Mouse (Mus musculus) cerebellum, adult 11 months (tissue): ENCODE measurements at regions not wholly inside any gene's neighbourhood (a gene's known extent, or its start where the extent isn't known, plus 50 kb on each side); places are given as distances from the start of the nearest gene placed in this dataset.

Experiments
- DNase-seq: peaks from one replicate; pipeline ENCODE4 v3.0.0; 2022

GRCm38 (mm10) chr6:24262578-24262977 is 94.7 kb upstream of the Slc13a1 start:
- DNase-seq, result no peak

- peak; percentile 56 for DNase-seq
Measured at GRCm38 (mm10) chr6:24245591-24245990, 77.7 kb upstream of the Slc13a1 start.

GRCm38 (mm10) chr6:24238541-24238940 is 70.6 kb upstream of the Slc13a1 start:
- DNase-seq, result no peak

- DNase-seq, result no peak
Measured at GRCm38 (mm10) chr6:24238054-24238453, 70.2 kb upstream of the Slc13a1 start.

GRCm38 (mm10) chr6:24233626-24234025 is 65.7 kb upstream of the Slc13a1 start:
- DNase-seq, result peak; percentile 82

GRCm38 (mm10) chr6:24220589-24220988 is 52.7 kb upstream of the Slc13a1 start:
- no peak for DNase-seq

GRCm38 (mm10) chr6:24219882-24220522 is 52.1 kb upstream of the Slc13a1 start:
- DNase-seq, result no peak
